Mouse (Mus musculus): ENCODE data around the gene Cfap97d2. TPM values are rescaled to one million over a fixed set of nuclear protein-coding genes. Genes with fewer than 3 reads are reported as not detected.

Cfap97d2 gene
- total and polyA plus RNA-seq, 3 experiments, result not detected

GRCm38 (mm10) chr8:13695203-13695867, 10.4 kb upstream of the Cfap97d2 start:
- no peak overlapping the region for H3K4me3 ChIP-seq (ENCODE audit: control insufficient read depth in 1 of 2, insufficient read depth in 1 of 2, low read depth in 2 of 2, low read length in 2 of 2)
- no peak overlapping the region for H3K9ac ChIP-seq (ENCODE audit: control insufficient read depth, low read depth, low read length, poor library complexity, severe bottlenecking)
- TF ChIP-seq POLR2A (IDR thresholded peaks at IDR 0.05; ENCODE audit: control insufficient read depth in 1 of 2, insufficient read depth in 1 of 2, low read depth in 1 of 2, low read length in 2 of 2, poor library complexity in 1 of 2) (no peak), CHD2 (IDR thresholded peaks at IDR 0.05; ENCODE audit: low read length) (no peak), POLR2AphosphoS5 (IDR thresholded peaks at IDR 0.05; ENCODE audit: borderline replicate concordance, low read depth, low read length) (no peak), MAFK (IDR thresholded peaks at IDR 0.05; ENCODE audit: borderline replicate concordance, low read depth, low read length) (no peak), POLR2AphosphoS2 (IDR thresholded peaks at IDR 0.05; ENCODE audit: low read length) (no peak)
- H3K9me3 ChIP-seq (replicated peaks; ENCODE audit: insufficient read depth, low read length), result no peaks in the 10 kb centered on the region
- peaks cover 0 to 12% of the 10 kb centered on the region in 2 experiments; a peak in 2 of 4 replicates for H3K36me3 ChIP-seq (ENCODE audit: control insufficient read depth in 1 of 2, insufficient read depth in 2 of 2, low read length in 2 of 2)
- no peak overlapping the region for H3K27ac ChIP-seq (ENCODE audit: control insufficient read depth, low read depth, low read length)
- H3K27me3 ChIP-seq (ENCODE audit: control insufficient read depth in 1 of 2, insufficient read depth in 2 of 2, low read length in 2 of 2), result no peaks in the 10 kb centered on the region; a peak in 1 of 4 replicates
- peaks cover 0 to 20% of the 10 kb centered on the region in 2 experiments; a peak in 2 of 4 replicates for H3K4me1 ChIP-seq (ENCODE audit: control insufficient read depth in 1 of 2, insufficient read depth in 2 of 2, low read length in 2 of 2)
- H3K79me2 ChIP-seq (ENCODE audit: control insufficient read depth, insufficient read depth, low read length, poor library complexity), result no peaks in the 10 kb centered on the region
- no peak for DNase-seq (ENCODE audit: low read depth, low spot score)

GRCm38 (mm10) chr8:13696157-13696556, 9.5 kb upstream of the Cfap97d2 start:
- Histone ChIP-seq H3K79me2 (ENCODE audit: control insufficient read depth, insufficient read depth, low read length, poor library complexity) (no peaks in the 10 kb centered on the region), H3K4me1 (ENCODE audit: control insufficient read depth in 1 of 2, insufficient read depth in 2 of 2, low read length in 2 of 2) (peaks cover 0 to 24% of the 10 kb centered on the region in 2 experiments; a peak in 2 of 4 replicates), H3K4me3 (ENCODE audit: control insufficient read depth in 1 of 2, insufficient read depth in 1 of 2, low read depth in 2 of 2, low read length in 2 of 2) (no peak overlapping the region), H3K36me3 (ENCODE audit: control insufficient read depth in 1 of 2, insufficient read depth in 2 of 2, low read length in 2 of 2) (peaks cover 0 to 12% of the 10 kb centered on the region in 2 experiments; a peak in 2 of 4 replicates), H3K27me3 (ENCODE audit: control insufficient read depth in 1 of 2, insufficient read depth in 2 of 2, low read length in 2 of 2) (no peaks in the 10 kb centered on the region; a peak in 1 of 4 replicates), H3K9me3 (replicated peaks; ENCODE audit: insufficient read depth, low read length) (no peaks in the 10 kb centered on the region), H3K9ac (ENCODE audit: control insufficient read depth, low read depth, low read length, poor library complexity, severe bottlenecking) (no peak overlapping the region), H3K27ac (ENCODE audit: control insufficient read depth, low read depth, low read length) (no peak overlapping the region)
- no peak for TF ChIP-seq SIN3A (IDR thresholded peaks at IDR 0.05; ENCODE audit: low read length)
- no peak for TF ChIP-seq MEF2A (IDR thresholded peaks at IDR 0.05; ENCODE audit: extremely low read depth, insufficient replicate concordance, low read depth, low read length, poor library complexity, severe bottlenecking)
- TF ChIP-seq JUND (IDR thresholded peaks at IDR 0.05; ENCODE audit: low read depth, low read length), result no peak
- DNase-seq (ENCODE audit: low read depth, low spot score), result no peak

- Histone ChIP-seq H3K27me3 (ENCODE audit: control insufficient read depth in 1 of 2, insufficient read depth in 2 of 2, low read length in 2 of 2) (no peaks in the 10 kb centered on the region; a peak in 1 of 4 replicates), H3K4me1 (ENCODE audit: control insufficient read depth in 1 of 2, insufficient read depth in 2 of 2, low read length in 2 of 2) (peaks cover 0 to 24% of the 10 kb centered on the region in 2 experiments; a peak in 2 of 4 replicates), H3K9ac (ENCODE audit: control insufficient read depth, low read depth, low read length, poor library complexity, severe bottlenecking) (no peak overlapping the region), H3K36me3 (ENCODE audit: control insufficient read depth in 1 of 2, insufficient read depth in 2 of 2, low read length in 2 of 2) (peaks cover 0 to 12% of the 10 kb centered on the region in 2 experiments; a peak in 2 of 4 replicates), H3K9me3 (replicated peaks; ENCODE audit: insufficient read depth, low read length) (no peaks in the 10 kb centered on the region), H3K4me3 (ENCODE audit: control insufficient read depth in 1 of 2, insufficient read depth in 1 of 2, low read depth in 2 of 2, low read length in 2 of 2) (no peak overlapping the region), H3K79me2 (ENCODE audit: control insufficient read depth, insufficient read depth, low read length, poor library complexity) (no peaks in the 10 kb centered on the region), H3K27ac (ENCODE audit: control insufficient read depth, low read depth, low read length) (no peak overlapping the region)
- TF ChIP-seq TBP (IDR thresholded peaks at IDR 0.05; ENCODE audit: low read depth, low read length) (no peak), GABPA (IDR thresholded peaks at IDR 0.05; ENCODE audit: low read depth, low read length) (no peak), CHD2 (IDR thresholded peaks at IDR 0.05; ENCODE audit: low read length) (no peak), BHLHE40 (IDR thresholded peaks at IDR 0.05; ENCODE audit: borderline replicate concordance, low read depth, low read length) (no peak), JUND (IDR thresholded peaks at IDR 0.05; ENCODE audit: low read depth, low read length) (no peak), NELFE (IDR thresholded peaks at IDR 0.05; ENCODE audit: low read depth, low read length) (no peak), MYC (IDR thresholded peaks at IDR 0.05; ENCODE audit: low read depth, low read length) (no peak)
- DNase-seq (ENCODE audit: low read depth, low spot score), result no peak
Measured at GRCm38 (mm10) chr8:13697196-13697595, 8.5 kb upstream of the Cfap97d2 start.

Measured in MEL (cell line).